Mouse (Mus musculus): ENCODE data around the gene Artn.

Gene Artn

GRCm38 (mm10) chr4:117886644-117887043 lies 42.9 kb downstream of the Artn start:
- no peak for TF ChIP-seq GATA4 (IDR thresholded peaks at IDR 0.05; ENCODE audit: insufficient replicate concordance, low read length)

- no peak for TF ChIP-seq GATA4 (IDR thresholded peaks at IDR 0.05; ENCODE audit: insufficient replicate concordance, low read length)
Observed at GRCm38 (mm10) chr4:117885994-117886393, 43.6 kb downstream of the Artn start.

GRCm38 (mm10) chr4:117885093-117885492 lies 44.5 kb downstream of the Artn start:
- no peak for TF ChIP-seq GATA4 (IDR thresholded peaks at IDR 0.05; ENCODE audit: insufficient replicate concordance, low read length)

GRCm38 (mm10) chr4:117884146-117884545 lies 45.4 kb downstream of the Artn start:
- no peak for TF ChIP-seq GATA4 (IDR thresholded peaks at IDR 0.05; ENCODE audit: insufficient replicate concordance, low read length)

GRCm38 (mm10) chr4:117882701-117883691 lies 46.6 kb downstream of the Artn start, which contains the start of gene B4galt2:
Gene B4galt2, minus strand, starts transcription at chr4:117883487.
- no peak for TF ChIP-seq GATA4 (IDR thresholded peaks at IDR 0.05; ENCODE audit: insufficient replicate concordance, low read length)

GRCm38 (mm10) chr4:117878703-117879102 lies 50.9 kb downstream of the Artn start:
- no peak for TF ChIP-seq GATA4 (IDR thresholded peaks at IDR 0.05; ENCODE audit: insufficient replicate concordance, low read length)

- TF ChIP-seq GATA4 (IDR thresholded peaks at IDR 0.05; ENCODE audit: insufficient replicate concordance, low read length) = no peak
Observed at GRCm38 (mm10) chr4:117878301-117878700, 51.3 kb downstream of the Artn start.
